Mouse (Mus musculus) CD4-positive, CD25-positive, alpha-beta regulatory T cell (primary cell): ENCODE measurements around the gene Cd40lg. TPM values are rescaled to one million over a fixed set of nuclear protein-coding genes. Genes with fewer than 3 reads are reported as not detected.

Experiments used
- polyA plus RNA-seq: library from polyadenylated mRNA; unstranded; fragments of 100-300 nt; shearing (Covaris generic); gene quantifications from one replicate; pipeline ENCODE4 v1.2.1, GENCODE M21; 2017

Gene Cd40lg
- polyA plus RNA-seq, result 47.2 TPM

GRCm38 (mm10) chrX:57211876-57212275 is at the start of gene Cd40lg:
Gene Cd40lg (plus strand): TSS chrX:57212143.

Other genes starting within 250 kb of the Cd40lg start
- not detected for gene Brs3, start 169.1 kb upstream of the Cd40lg start, polyA plus RNA-seq
- gene Htatsf1, start 158.6 kb upstream of the Cd40lg start, polyA plus RNA-seq, result 67.0 TPM
- gene Vgll1, start 124.0 kb upstream of the Cd40lg start, polyA plus RNA-seq, result not detected
- 115 TPM for gene Arhgef6, start 126.6 kb downstream of the Cd40lg start, polyA plus RNA-seq
- gene Rbmx, start 180.9 kb downstream of the Cd40lg start, polyA plus RNA-seq, result 73.7 TPM
- gene Gm364, start 197.0 kb downstream of the Cd40lg start, polyA plus RNA-seq, result not detected